Mouse (Mus musculus) stomach, postnatal 0 days (tissue): ENCODE results near the gene Ttll11.

Experiments
- CTCF ChIP-seq: IDR thresholded peaks from 2 replicates; pipeline ENCODE4 v1.5.1; 2016; ENCODE audit warnings: antibody characterized with exemption, low read depth, mild to moderate bottlenecking, moderate library complexity
- EP300 ChIP-seq: optimal IDR thresholded peaks from 2 replicates; pipeline ENCODE3; 2016; ENCODE audit warnings: antibody characterized with exemption

GRCm38 (mm10) chr2:35841841-35842420 is 137.8 kb downstream of the Ttll11 start:
- peak; percentile 52 for TF ChIP-seq CTCF
- TF ChIP-seq EP300 = no peak
